Mouse (Mus musculus): ENCODE results near the gene Sh3d21. TPM values are rescaled to one million over a fixed set of nuclear protein-coding genes. Genes with fewer than 3 reads are reported as not detected.
A peak's percentile ranks its signal among the peaks of the same experiment; 100 is the strongest.

Sh3d21 gene
- polyA plus RNA-seq, 1 experiment from 2014 or later, result 2.5 TPM

DNA sequence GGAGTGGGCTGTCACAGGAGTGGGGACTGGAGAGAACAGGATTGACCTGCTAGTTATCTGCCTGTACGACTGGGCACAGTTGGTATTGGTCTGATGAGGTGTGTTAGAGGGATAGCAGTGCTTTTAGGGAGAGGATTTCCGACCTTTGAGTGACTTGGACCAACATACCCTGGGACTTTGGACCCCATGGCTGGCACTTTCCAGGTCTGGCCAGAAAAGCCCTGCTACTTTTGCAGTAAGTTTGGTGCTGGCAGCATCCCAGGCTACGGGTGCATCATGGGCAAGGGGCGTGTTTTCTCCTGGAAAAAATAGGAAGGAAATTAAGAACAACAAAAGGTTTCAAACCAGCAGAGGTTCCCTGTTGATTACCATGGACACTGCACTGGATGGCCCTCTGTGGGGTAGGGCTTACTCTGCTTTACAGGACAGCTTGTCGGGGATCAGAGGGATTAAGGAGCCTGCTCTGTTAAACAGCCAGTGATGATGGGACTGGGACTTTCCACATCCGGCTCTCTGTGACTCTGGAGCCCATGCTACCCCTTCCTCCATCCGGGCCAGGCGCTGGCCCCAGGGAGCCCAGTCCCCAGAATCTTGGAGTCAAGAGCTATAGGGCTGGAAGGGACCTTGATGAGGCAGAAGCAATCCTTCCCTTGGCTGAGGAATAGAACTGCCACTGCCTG lies 55.1 kb downstream of the Sh3d21 start:
- H3K27ac ChIP-seq (replicated peaks in 1 of 2; ENCODE audit: control insufficient read depth in 1 of 2, insufficient read depth in 1 of 2, low read depth in 2 of 2, low read length in 2 of 2), result peak overlapping the region; percentile 81 to 88
- no peak overlapping the region for H3K4me3 ChIP-seq (ENCODE audit: control insufficient read depth in 1 of 2, insufficient read depth in 1 of 2, low read depth in 1 of 2, low read length in 2 of 2)
- peak overlapping the region; percentile 35 for H3K9ac ChIP-seq (ENCODE audit: low read length)
- H3K4me2 ChIP-seq (ENCODE audit: low read length), result no peak overlapping the region
- 50% methylated on average over 8 of the region's 8 CpGs for WGBS
- H3K9me3 ChIP-seq (ENCODE audit: control insufficient read depth, low read length), result no peaks in the 10 kb centered on the region
- ATAC-seq (ENCODE audit: insufficient number of reproducible peaks, insufficient read depth, low FRiP score, low read depth), result no peak
- H3K4me1 ChIP-seq (ENCODE audit: control insufficient read depth in 2 of 2, insufficient read depth in 2 of 2, low read length in 2 of 2), result peaks cover 47 to 61% of the 10 kb centered on the region in 2 experiments
- no peaks in the 10 kb centered on the region for H3K27me3 ChIP-seq (ENCODE audit: control insufficient read depth, insufficient read depth, low read length)
- no peaks in the 10 kb centered on the region for H3K36me3 ChIP-seq (ENCODE audit: control insufficient read depth, insufficient read depth, low read length)

DNA sequence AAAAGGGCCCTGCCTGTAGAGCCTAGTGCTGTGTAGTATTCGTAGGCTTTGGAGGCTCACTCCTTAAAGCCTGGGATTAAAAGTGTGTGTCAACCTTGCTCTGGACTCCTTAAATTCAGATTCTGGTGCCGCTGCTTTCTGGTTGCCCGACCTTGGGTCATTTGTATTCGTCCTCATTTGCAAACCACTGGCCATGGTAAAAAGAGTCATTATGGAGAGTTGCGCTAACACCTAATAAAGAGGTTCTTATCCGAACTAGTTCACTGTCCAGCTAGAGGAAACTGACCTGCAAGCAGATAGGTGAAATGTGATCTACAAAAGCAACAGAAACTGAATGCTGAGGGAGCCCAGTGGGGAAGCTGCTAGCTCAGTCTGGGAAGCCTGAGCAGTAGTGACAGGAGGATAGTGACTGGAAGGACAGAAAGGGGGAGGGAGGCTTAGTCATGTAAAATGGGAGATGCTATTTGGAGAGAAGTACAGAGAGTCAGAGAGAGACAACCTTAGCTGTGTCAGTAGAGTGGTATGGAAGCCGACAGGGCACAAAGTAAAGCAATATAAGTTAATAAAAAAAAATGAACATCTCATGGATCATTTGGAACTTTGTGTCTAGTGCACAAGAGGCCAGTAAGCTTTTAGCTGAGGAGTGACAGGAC lies 58.0 kb downstream of the Sh3d21 start:
- peak overlapping the region; percentile 94; the same call in 1 of the 2 replicates for H3K9ac ChIP-seq (ENCODE audit: low read length)
- WGBS, result 55% methylated on average over 7 of the region's 7 CpGs

GRCm38 (mm10) chr4:126104261-126105075 lies 58.8 kb downstream of the Sh3d21 start:
- Histone ChIP-seq H3K27me3 (ENCODE audit: control insufficient read depth, insufficient read depth, low read length) (no peaks in the 10 kb centered on the region), H3K9me3 (ENCODE audit: control insufficient read depth, low read length) (no peaks in the 10 kb centered on the region), H3K36me3 (ENCODE audit: control insufficient read depth, insufficient read depth, low read length) (0 out of 2 replicates have a peak, but pooled peaks cover 3% of the 10 kb centered on the region), H3K9ac (ENCODE audit: low read length) (peak overlapping the region; percentile 94), H3K4me2 (ENCODE audit: low read length) (peak overlapping the region; percentile 97), H3K4me3 (ENCODE audit: control insufficient read depth in 1 of 2, insufficient read depth in 1 of 2, low read depth in 1 of 2, low read length in 2 of 2) (peak overlapping the region; percentile 66 to 90), H3K4me1 (ENCODE audit: control insufficient read depth in 2 of 2, insufficient read depth in 2 of 2, low read length in 2 of 2) (peaks cover 49 to 53% of the 10 kb centered on the region in 2 experiments), H3K27ac (replicated peaks in 1 of 2; ENCODE audit: control insufficient read depth in 1 of 2, insufficient read depth in 1 of 2, low read depth in 2 of 2, low read length in 2 of 2) (peak overlapping the region in 1 of 2 experiments; percentile 95; a peak in 2 of 4 replicates)
- 2% methylated on average over 28 of the region's 34 CpGs for WGBS
- no peak for ATAC-seq (ENCODE audit: insufficient number of reproducible peaks, insufficient read depth, low FRiP score, low read depth)

More for the DNA sequence above, 58.0 kb downstream of the Sh3d21 start:
- ATAC-seq (ENCODE audit: insufficient number of reproducible peaks, insufficient read depth, low FRiP score, low read depth), result no peak
- H3K27ac ChIP-seq (replicated peaks in 1 of 2; ENCODE audit: control insufficient read depth in 1 of 2, insufficient read depth in 1 of 2, low read depth in 2 of 2, low read length in 2 of 2), result no peak overlapping the region
- no peaks in the 10 kb centered on the region for H3K27me3 ChIP-seq (ENCODE audit: control insufficient read depth, insufficient read depth, low read length)
- peak overlapping the region in 1 of 2 experiments; percentile 90; a peak in 2 of 4 replicates for H3K4me3 ChIP-seq (ENCODE audit: control insufficient read depth in 1 of 2, insufficient read depth in 1 of 2, low read depth in 1 of 2, low read length in 2 of 2)
- peak overlapping the region; percentile 97 for H3K4me2 ChIP-seq (ENCODE audit: low read length)
- 0 out of 2 replicates have a peak, but pooled peaks cover 3% of the 10 kb centered on the region for H3K36me3 ChIP-seq (ENCODE audit: control insufficient read depth, insufficient read depth, low read length)
- H3K4me1 ChIP-seq (ENCODE audit: control insufficient read depth in 2 of 2, insufficient read depth in 2 of 2, low read length in 2 of 2), result peaks cover 51 to 53% of the 10 kb centered on the region in 2 experiments
- no peaks in the 10 kb centered on the region for H3K9me3 ChIP-seq (ENCODE audit: control insufficient read depth, low read length)

- peaks cover 11% of the 10 kb centered on the region for H3K36me3 ChIP-seq (ENCODE audit: control insufficient read depth, insufficient read depth, low read length)
- under 1% methylated on average over 34 of the region's 34 CpGs for WGBS
- H3K4me1 ChIP-seq (ENCODE audit: control insufficient read depth in 2 of 2, insufficient read depth in 2 of 2, low read length in 2 of 2), result peaks cover 42 to 53% of the 10 kb centered on the region in 2 experiments
- peak within 1 kb of the TSS; percentile 95 to 99 for H3K27ac ChIP-seq (replicated peaks in 1 of 2; ENCODE audit: control insufficient read depth in 1 of 2, insufficient read depth in 1 of 2, low read depth in 2 of 2, low read length in 2 of 2)
- H3K4me3 ChIP-seq (ENCODE audit: control insufficient read depth in 1 of 2, insufficient read depth in 1 of 2, low read depth in 1 of 2, low read length in 2 of 2), result peak within 1 kb of the TSS; percentile 66 to 90
- H3K9me3 ChIP-seq (ENCODE audit: control insufficient read depth, low read length), result no peaks in the 10 kb centered on the region
- peak within 1 kb of the TSS; percentile 97 for H3K4me2 ChIP-seq (ENCODE audit: low read length)
- H3K9ac ChIP-seq (ENCODE audit: low read length), result peak within 1 kb of the TSS; percentile 94
- H3K27me3 ChIP-seq (ENCODE audit: control insufficient read depth, insufficient read depth, low read length), result no peaks in the 10 kb centered on the region
- ATAC-seq (ENCODE audit: insufficient number of reproducible peaks, insufficient read depth, low FRiP score, low read depth), result peak; percentile 90
Measured at GRCm38 (mm10) chr4:126103590-126104068, 59.7 kb downstream of the Sh3d21 start, which contains the start of gene Stk40. Gene Stk40, plus strand, starts transcription at chr4:126103957.

- Histone ChIP-seq H3K4me1 (ENCODE audit: control insufficient read depth in 2 of 2, insufficient read depth in 2 of 2, low read length in 2 of 2) (peaks cover 37 to 48% of the 10 kb centered on the region in 2 experiments), H3K27ac (replicated peaks in 1 of 2; ENCODE audit: control insufficient read depth in 1 of 2, insufficient read depth in 1 of 2, low read depth in 2 of 2, low read length in 2 of 2) (peak overlapping the region; percentile 95 to 99), H3K9ac (ENCODE audit: low read length) (peak overlapping the region; percentile 70), H3K4me3 (ENCODE audit: control insufficient read depth in 1 of 2, insufficient read depth in 1 of 2, low read depth in 1 of 2, low read length in 2 of 2) (peak overlapping the region; percentile 52 to 90), H3K27me3 (ENCODE audit: control insufficient read depth, insufficient read depth, low read length) (no peaks in the 10 kb centered on the region), H3K36me3 (ENCODE audit: control insufficient read depth, insufficient read depth, low read length) (peaks cover 16% of the 10 kb centered on the region), H3K9me3 (ENCODE audit: control insufficient read depth, low read length) (no peaks in the 10 kb centered on the region), H3K4me2 (ENCODE audit: low read length) (peak overlapping the region; percentile 97)
- WGBS, result 1% methylated on average over 15 of the region's 15 CpGs
- peak; percentile 57 for ATAC-seq (ENCODE audit: insufficient number of reproducible peaks, insufficient read depth, low FRiP score, low read depth)
Measured at GRCm38 (mm10) chr4:126103057-126103581, 60.2 kb downstream of the Sh3d21 start.

DNA sequence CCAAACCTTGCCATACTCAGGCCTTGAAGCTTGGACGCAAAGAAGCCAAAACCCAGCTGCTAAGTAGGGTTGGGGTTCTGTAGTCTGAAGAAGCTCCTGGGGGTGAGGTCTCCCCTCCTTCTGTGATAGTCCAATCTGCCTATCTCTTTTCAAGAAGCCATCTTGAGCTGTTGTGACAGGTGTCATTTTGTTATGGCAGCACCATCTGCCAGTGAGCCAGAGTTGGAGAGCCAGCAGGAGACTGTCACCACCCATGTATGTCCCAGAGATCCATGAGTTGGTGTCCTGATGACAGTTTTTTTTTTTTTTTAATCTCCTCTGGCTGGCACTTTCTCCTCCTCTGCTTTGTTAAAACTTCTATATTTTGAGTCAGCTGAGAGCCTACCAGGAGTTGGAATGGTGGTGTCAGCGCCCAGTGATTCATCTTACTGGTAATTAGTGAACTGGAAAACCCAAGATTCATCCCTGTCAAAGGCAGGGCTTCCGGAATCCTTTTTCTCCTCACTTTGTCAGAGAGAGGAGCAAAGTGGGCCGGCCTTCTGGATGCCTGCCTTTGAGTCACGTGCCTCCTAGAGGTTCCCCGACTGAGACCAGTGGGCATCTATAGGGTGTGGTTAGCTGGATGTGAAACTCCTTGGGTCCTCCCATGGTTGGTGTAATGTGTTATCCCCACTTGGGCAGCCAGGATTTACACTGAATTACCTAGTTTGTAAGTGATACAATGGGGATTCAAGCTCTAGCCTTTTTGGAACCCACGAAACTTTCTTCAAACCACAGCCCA lies 61.0 kb downstream of the Sh3d21 start:
- H3K27ac ChIP-seq (replicated peaks in 1 of 2; ENCODE audit: control insufficient read depth in 1 of 2, insufficient read depth in 1 of 2, low read depth in 2 of 2, low read length in 2 of 2), result peak overlapping the region; percentile 95 to 99
- peak overlapping the region in 1 of 2 experiments; percentile 90; a peak in 1 of 4 replicates for H3K4me3 ChIP-seq (ENCODE audit: control insufficient read depth in 1 of 2, insufficient read depth in 1 of 2, low read depth in 1 of 2, low read length in 2 of 2)
- H3K4me1 ChIP-seq (ENCODE audit: control insufficient read depth in 2 of 2, insufficient read depth in 2 of 2, low read length in 2 of 2), result peaks cover 32 to 44% of the 10 kb centered on the region in 2 experiments
- 50% methylated on average over 7 of the region's 7 CpGs for WGBS
- H3K27me3 ChIP-seq (ENCODE audit: control insufficient read depth, insufficient read depth, low read length), result no peaks in the 10 kb centered on the region
- H3K9ac ChIP-seq (ENCODE audit: low read length), result peak overlapping the region; percentile 70
- H3K36me3 ChIP-seq (ENCODE audit: control insufficient read depth, insufficient read depth, low read length), result peaks cover 18% of the 10 kb centered on the region
- peak overlapping the region; percentile 97 for H3K4me2 ChIP-seq (ENCODE audit: low read length)
- no peak for ATAC-seq (ENCODE audit: insufficient number of reproducible peaks, insufficient read depth, low FRiP score, low read depth)
- H3K9me3 ChIP-seq (ENCODE audit: control insufficient read depth, low read length), result no peaks in the 10 kb centered on the region

Measured in heart, embryonic 14.5 days (tissue).